Mouse (Mus musculus) kidney, postnatal 10 days (tissue): ENCODE measurements around the gene Apc2.

Experiments
- DNase-seq: peaks from one replicate; pipeline ENCODE4 v3.0.0; 2021; ENCODE audit warnings: mixed read lengths

Gene Apc2

GRCm38 (mm10) chr10:80294788-80295303 is 931 bp upstream of the Apc2 start:
- DNase-seq: no peak

GRCm38 (mm10) chr10:80296824-80297223 is 1.0 kb downstream of the Apc2 start:
- DNase-seq: no peak

DNA sequence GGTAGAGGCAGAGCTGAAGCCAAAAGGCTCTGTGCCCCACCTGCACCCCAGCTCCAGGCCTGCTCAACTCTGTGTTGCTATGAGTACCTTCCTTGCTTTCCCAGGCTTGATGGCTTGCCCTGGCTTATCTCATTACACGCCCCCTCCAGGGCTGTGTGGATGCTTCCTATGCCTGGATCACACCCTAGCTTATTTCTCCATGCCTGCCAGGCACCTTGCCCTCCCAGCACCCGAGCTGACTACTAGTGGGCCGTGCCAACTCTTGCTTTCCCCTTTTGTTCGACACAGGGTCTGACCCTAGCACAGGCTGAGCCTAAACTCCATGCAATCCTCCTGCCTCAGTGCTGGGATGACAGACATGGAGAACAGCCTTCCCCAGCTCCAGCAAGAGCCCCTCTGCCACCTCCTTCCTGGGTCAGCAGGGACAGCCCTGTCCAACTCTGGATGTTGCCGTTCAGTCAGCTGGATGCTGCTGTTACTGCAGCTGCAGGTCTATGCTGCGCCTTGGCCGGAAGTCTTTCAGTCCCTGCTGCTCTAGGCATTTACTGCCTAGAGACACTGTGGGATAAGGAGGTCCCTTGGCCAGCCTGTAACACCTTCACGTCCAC is 1.9 kb downstream of the Apc2 start:
- no peak for DNase-seq

GRCm38 (mm10) chr10:80298571-80299281 is 2.9 kb downstream of the Apc2 start:
- peak; percentile 72 for DNase-seq

GRCm38 (mm10) chr10:80299301-80299700 is 3.5 kb downstream of the Apc2 start:
- DNase-seq: no peak

DNA sequence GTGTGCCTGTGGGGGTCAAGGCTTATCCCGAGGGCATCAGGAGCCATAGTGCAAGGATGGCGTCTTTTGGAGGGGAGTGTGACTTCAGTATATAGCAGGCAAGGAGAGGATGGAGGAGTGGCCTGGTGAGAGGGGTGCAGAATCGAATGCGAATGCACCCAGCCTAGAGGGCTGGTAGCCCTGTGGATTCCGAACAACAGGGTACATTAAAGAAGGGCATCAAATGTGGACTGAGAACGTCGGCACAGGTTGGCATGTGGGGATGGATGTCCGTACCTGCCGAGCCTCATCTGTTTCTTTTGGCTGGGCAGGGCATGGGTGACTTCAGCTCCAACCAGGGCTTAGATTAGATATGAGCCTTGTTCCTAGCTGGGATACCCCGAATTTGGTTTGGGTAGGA is 4.0 kb downstream of the Apc2 start:
- no peak for DNase-seq

DNA sequence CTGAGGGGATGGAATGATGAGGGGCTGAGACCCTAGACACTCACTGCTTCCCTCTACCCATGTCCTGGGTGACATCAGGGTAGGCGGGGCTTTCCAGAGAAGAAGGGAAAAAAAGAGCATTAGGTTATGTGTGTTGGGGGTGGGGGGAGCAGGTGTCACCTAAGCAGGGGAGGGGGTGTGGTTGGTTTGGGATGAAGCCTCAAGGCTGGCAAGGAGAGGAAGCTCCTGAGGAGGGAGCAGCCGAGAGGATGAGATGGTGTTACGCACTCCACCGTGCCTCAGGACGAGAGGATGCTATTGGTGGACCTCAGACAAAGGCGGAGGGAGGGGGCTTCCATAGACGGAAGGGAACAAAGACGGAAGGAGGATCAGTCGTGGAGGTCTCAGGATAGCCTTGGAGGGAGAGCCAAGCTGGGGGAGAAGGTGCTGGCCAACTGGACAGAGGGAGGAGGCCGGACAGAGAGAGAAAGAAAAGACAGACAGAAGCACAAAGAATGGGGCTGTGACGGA is 5.0 kb downstream of the Apc2 start:
- DNase-seq: no peak

GRCm38 (mm10) chr10:80301256-80302081 is 5.7 kb downstream of the Apc2 start:
- DNase-seq: no peak

DNA sequence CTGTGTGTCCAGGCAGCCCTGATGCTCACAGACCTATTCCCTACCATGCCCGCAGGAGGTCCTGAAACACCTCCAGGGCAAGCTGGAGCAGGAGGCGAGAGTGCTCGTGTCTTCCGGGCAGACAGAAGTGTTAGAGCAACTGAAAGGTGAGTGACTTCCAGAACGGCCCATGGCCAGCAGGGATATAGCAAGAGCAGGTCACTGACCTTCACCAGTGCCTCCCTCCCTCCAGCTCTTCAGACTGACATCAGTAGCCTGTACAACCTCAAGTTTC is 6.2 kb downstream of the Apc2 start:
- DNase-seq: no peak

DNA sequence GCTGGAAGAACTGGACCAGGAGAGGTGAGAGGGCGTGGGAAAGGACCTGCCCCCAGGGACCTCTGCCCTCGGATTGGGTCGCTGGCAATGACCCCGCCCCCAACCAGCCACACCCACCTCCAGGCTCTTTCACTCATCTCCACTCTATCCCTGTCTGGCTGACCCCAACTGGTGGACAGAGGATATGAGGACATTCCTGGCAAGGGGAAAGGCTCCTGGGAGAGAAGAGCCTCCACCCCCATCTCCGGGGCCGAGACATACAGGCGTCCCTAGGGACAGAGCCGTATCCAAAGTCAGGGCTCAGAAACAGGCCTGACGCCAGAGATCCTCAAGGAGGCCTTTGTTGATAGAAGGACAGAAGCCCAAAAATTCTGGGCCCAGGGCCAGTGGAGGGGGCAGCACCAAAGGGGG is 6.7 kb downstream of the Apc2 start:
- peak; percentile 85 for DNase-seq

GRCm38 (mm10) chr10:80304458-80304857 is 8.7 kb downstream of the Apc2 start:
- DNase-seq: no peak

DNA sequence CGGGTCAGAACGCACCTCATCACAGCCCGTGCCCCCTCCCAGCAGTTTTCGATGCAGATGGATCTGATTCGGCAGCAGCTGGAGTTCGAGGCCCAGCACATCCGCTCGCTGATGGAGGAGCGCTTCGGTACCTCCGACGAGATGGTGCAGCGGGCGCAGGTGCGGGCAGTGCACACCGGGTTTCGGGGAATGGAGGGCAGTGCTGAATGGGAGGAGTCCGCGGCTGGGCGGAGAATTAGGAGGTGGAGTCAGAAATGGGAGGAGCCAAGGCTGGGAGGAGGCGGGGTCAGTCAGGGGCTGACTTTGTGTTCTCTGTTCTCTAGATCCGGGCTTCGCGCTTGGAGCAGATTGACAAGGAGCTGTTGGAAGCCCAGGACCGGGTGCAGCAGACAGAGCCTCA is 9.1 kb downstream of the Apc2 start:
- DNase-seq: peak; percentile 60

GRCm38 (mm10) chr10:80311560-80311959 is 15.8 kb downstream of the Apc2 start:
- DNase-seq: no peak

DNA sequence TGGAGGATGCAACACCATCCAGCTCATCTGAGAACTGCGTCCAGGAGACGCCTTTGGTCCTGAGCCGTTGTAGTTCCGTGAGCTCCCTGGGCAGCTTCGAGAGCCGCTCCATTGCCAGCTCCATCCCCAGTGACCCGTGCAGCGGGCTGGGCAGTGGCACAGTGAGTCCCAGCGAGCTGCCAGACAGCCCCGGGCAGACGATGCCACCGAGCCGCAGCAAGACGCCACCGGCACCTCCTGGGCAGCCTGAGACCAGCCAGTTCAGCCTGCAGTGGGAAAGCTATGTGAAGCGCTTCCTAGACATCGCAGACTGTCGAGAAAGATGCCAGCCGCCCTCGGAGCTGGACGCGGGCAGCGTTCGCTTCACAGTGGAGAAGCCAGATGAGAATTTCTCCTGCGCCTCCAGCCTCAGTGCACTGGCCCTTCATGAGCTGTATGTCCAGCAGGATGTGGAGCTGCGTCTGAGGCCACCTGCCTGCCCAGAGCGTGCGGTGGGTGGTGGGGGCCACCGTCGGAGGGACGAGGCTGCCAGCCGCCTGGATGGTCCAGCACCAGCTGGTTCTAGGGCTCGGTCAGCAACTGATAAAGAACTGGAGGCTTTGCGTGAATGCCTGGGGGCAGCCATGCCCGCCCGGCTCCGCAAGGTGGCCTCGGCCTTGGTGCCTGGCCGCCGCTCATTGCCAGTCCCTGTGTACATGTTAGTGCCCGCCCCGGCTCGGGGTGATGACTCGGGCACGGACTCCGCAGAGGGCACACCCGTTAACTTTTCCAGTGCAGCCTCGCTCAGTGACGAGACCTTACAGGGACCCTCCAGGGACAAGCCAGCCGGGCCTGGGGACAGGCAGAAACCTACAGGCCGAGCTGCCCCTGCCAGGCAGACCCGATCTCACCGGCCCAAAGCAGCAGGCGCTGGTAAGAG is 17.1 kb downstream of the Apc2 start:
- no peak for DNase-seq

- DNase-seq: no peak
These were observed 17.9 kb downstream of the Apc2 start for GRCm38 (mm10) chr10:80313627-80314201.

DNA sequence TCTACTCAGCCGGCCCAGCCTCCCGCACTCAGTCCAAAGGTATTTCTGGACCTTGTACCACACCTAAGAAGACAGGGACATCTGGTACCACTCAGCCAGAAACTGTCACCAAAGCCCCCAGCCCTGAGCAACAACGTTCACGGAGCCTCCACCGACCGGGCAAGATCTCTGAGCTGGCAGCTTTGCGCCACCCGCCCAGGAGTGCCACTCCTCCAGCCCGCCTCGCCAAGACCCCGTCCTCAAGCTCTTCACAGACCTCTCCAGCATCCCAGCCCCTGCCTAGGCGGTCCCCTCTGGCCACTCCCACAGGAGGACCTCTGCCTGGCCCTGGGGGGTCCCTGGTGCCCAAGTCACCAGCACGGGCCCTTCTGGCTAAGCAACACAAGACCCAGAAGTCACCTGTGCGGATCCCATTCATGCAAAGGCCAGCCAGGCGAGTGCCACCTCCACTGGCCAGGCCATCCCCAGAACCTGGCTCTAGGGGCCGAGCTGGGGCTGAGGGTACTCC is 18.8 kb downstream of the Apc2 start:
- DNase-seq: no peak

- DNase-seq: no peak
These were observed 19.5 kb downstream of the Apc2 start for GRCm38 (mm10) chr10:80315315-80315714.

- DNase-seq: no peak
These were observed 20.6 kb downstream of the Apc2 start for GRCm38 (mm10) chr10:80316359-80316781.

- no peak for DNase-seq
These were observed 21.2 kb downstream of the Apc2 start for GRCm38 (mm10) chr10:80317011-80317410.

- peak; percentile 95 for DNase-seq
These were observed 24.6 kb downstream of the Apc2 start, which contains the start of gene 2310011J03Rik for GRCm38 (mm10) chr10:80320340-80320760. Gene 2310011J03Rik (minus strand): TSS chr10:80320537.

GRCm38 (mm10) chr10:80321014-80321669 is 25.4 kb downstream of the Apc2 start:
- no peak for DNase-seq
